Mouse (Mus musculus) ES-Bruce4 (cell line): Measurements from ENCODE around the gene Calr4.

Experiments
- CTCF ChIP-seq: IDR thresholded peaks from one replicate; pipeline ENCODE4 v1.8.1; 2011; ENCODE audit warnings: low read depth, low read length
- EP300 ChIP-seq: IDR thresholded peaks from 2 replicates; pipeline ENCODE4 v1.6.1; 2011; ENCODE audit warnings: low read depth, low read length; ENCODE audit not compliant: insufficient read depth
- POLR2A ChIP-seq: IDR thresholded peaks from one replicate; pipeline ENCODE4 v1.8.1; 2011; ENCODE audit warnings: low read length; ENCODE audit not compliant: insufficient read depth

DNA sequence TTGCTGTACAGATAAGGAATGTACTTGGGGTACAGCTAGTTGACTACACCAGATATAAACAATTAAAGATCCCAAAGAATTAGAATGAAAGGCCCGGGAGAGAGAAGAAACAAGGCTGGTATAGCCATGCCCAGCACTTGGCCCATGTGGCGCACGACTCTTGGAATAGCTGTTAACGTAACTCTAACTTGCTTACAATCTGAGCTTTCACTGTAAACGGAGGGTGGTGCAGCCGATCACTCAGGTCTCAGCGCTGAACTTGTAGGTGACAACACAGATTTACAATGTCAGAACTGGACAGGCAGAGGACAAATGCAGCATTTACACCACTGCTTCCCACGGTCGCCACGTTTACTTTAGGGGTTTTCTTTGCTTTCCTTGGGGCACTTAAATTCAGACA lies 42.7 kb upstream of the Calr4 start:
- TF ChIP-seq CTCF (no peak), POLR2A (no peak), EP300 (no peak)
